Mouse (Mus musculus): ENCODE measurements around the gene B430305J03Rik.

- no peak for TF ChIP-seq CTCF (IDR thresholded peaks at IDR 0.05; ENCODE audit: control insufficient read depth, insufficient read depth, low read length)
- TF ChIP-seq POLR2A (IDR thresholded peaks at IDR 0.05; ENCODE audit: borderline replicate concordance, control insufficient read depth, low read depth, low read length) = no peak
These were observed 27.1 kb upstream of the B430305J03Rik start for GRCm38 (mm10) chr3:61392881-61393280.

Measured in bone marrow, adult 2 months (tissue).